Mouse (Mus musculus) bone marrow, adult 2 months (tissue): Measurements from ENCODE around the gene Txnrd2. TPM values are rescaled to one million over a fixed set of nuclear protein-coding genes. Genes with fewer than 3 reads are reported as not detected.

Experiments
- H3K27ac ChIP-seq: fragments of 200-500 bp; 2 replicates; pipeline ENCODE4 v1.5.1; 2012; ENCODE audit warnings: low read depth, mild to moderate bottlenecking, control low read depth, inconsistent platforms, low read length; ENCODE audit not compliant: control insufficient read depth, poor library complexity, insufficient read depth
- H3K4me1 ChIP-seq: fragments of 200-500 bp; 2 replicates; pipeline ENCODE4 v1.6.1; 2011; ENCODE audit warnings: low read length; ENCODE audit not compliant: control insufficient read depth, insufficient read depth
- H3K4me3 ChIP-seq: fragments of 200-500 bp; replicated peaks from 2 replicates; pipeline ENCODE3; 2011; ENCODE audit warnings: mild to moderate bottlenecking, low read depth, low read length, control low read depth; ENCODE audit not compliant: control insufficient read depth
- CTCF ChIP-seq: fragments of 200-500 bp; IDR thresholded peaks from 2 replicates; pipeline ENCODE4 v1.5.1; 2011; ENCODE audit warnings: low read length, control low read depth; ENCODE audit not compliant: control insufficient read depth, insufficient read depth
- POLR2A ChIP-seq: fragments of 200-500 bp; IDR thresholded peaks from 2 replicates; pipeline ENCODE4 v1.6.1; 2011; ENCODE audit warnings: low read depth, mild to moderate bottlenecking, control low read depth, low read length, borderline replicate concordance; ENCODE audit not compliant: control insufficient read depth
- whole genome bisulfite sequencing: fragments of 180-500 bp; shearing (Covaris S2); methylation state at CpG from one replicate; pipeline ENCODE4 v1.1.7; 2018; 5-methylcytosine and 5-hydroxymethylcytosine counted together
- polyA plus RNA-seq: library from polyadenylated mRNA; stranded (reverse); fragments of >200 nt; gene quantifications from 2 replicates; pipeline ENCODE4 v1.2.4, GENCODE M21; 2011; ENCODE audit warnings: low replicate concordance; ENCODE audit not compliant: missing spikeins, insufficient read depth, insufficient read length

Txnrd2 gene
- polyA plus RNA-seq, 1 experiment, result 66.6 TPM

- H3K4me3 ChIP-seq, result no peak overlapping the region
- H3K4me1 ChIP-seq, result peaks cover 2% of the 10 kb centered on the region; the same call in 1 of the 2 replicates
- no peak overlapping the region for H3K27ac ChIP-seq
- TF ChIP-seq POLR2A, result no peak
- no peak for TF ChIP-seq CTCF
- 88% methylated on average over 9 of the region's 9 CpGs for WGBS
Observed at GRCm38 (mm10) chr16:18400028-18400427, 26.2 kb upstream of the Txnrd2 start.

- no peak overlapping the region for H3K27ac ChIP-seq
- H3K4me1 ChIP-seq, result peaks cover 2% of the 10 kb centered on the region; the same call in 1 of the 2 replicates
- no peak for TF ChIP-seq CTCF
- 90% methylated on average over 7 of the region's 7 CpGs for WGBS
- no peak overlapping the region for H3K4me3 ChIP-seq
Observed at GRCm38 (mm10) chr16:18400472-18401216, 25.5 kb upstream of the Txnrd2 start.

- no peak overlapping the region for H3K27ac ChIP-seq
- no peak overlapping the region for H3K4me3 ChIP-seq
- TF ChIP-seq POLR2A, result no peak
- TF ChIP-seq CTCF, result no peak
- WGBS, result 92% methylated on average over 12 of the region's 12 CpGs
- H3K4me1 ChIP-seq, result peaks cover 2% of the 10 kb centered on the region; the same call in 1 of the 2 replicates
Observed at GRCm38 (mm10) chr16:18403285-18403684, 22.9 kb upstream of the Txnrd2 start.

GRCm38 (mm10) chr16:18405091-18405854 is 20.9 kb upstream of the Txnrd2 start:
- H3K4me1 ChIP-seq, result no peaks in the 10 kb centered on the region
- WGBS, result 78% methylated on average over 13 of the region's 13 CpGs
- H3K27ac ChIP-seq, result no peak overlapping the region
- TF ChIP-seq CTCF (no peak), POLR2A (no peak)
- no peak overlapping the region for H3K4me3 ChIP-seq

DNA sequence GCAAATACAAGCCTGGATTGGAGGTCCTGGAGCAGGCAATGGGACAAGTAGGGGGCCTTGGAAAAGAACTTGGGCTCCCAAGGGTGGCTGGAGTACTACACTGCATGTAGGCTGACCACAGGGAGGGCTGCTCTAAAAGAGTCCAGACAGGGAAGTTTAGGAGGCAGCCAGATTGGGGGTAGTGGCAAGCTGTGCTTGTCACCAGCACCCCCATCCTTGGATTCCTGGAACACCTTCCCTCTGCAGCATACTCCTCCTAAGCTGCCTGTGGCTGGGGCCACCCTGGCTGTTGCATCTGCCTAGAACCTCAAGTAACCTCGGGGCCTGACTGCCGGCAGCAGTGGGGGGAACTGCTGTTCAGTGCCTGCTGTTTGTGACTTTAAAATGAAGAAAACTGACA is 20.3 kb upstream of the Txnrd2 start:
- 46% methylated on average over 2 of the region's 2 CpGs for WGBS

DNA sequence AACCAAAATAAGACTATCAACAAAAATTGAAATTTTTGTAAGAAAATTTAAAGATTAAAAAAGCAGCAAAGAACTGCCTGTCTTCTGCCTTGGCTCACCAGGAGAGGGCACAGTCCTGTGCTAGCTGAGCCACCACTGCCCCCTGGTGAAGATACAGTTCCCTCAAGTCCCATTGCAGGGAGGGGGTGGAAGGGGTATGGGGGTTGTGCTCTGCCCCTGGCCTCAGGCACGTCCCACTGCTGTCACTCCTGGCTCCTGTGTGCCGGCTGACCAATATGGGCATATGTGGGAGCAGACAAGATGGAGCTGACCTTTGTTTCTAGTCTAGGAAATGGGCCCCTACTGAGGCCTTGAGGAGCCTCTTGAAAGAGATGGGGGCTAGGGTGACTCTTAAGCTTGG is 19.9 kb upstream of the Txnrd2 start:
- WGBS, result 20% methylated on average over 2 of the region's 2 CpGs
- H3K4me3 ChIP-seq, result no peak overlapping the region
- H3K4me1 ChIP-seq, result peaks cover under 1% of the 10 kb centered on the region; the same call in 1 of the 2 replicates
- no peak overlapping the region for H3K27ac ChIP-seq
- TF ChIP-seq CTCF (peak; percentile 86), POLR2A (no peak)

More for the DNA sequence above, 20.3 kb upstream of the Txnrd2 start:
- TF ChIP-seq POLR2A, result no peak
- no peak for TF ChIP-seq CTCF
- no peak overlapping the region for H3K4me3 ChIP-seq
- no peak overlapping the region for H3K27ac ChIP-seq
- no peaks in the 10 kb centered on the region for H3K4me1 ChIP-seq

DNA sequence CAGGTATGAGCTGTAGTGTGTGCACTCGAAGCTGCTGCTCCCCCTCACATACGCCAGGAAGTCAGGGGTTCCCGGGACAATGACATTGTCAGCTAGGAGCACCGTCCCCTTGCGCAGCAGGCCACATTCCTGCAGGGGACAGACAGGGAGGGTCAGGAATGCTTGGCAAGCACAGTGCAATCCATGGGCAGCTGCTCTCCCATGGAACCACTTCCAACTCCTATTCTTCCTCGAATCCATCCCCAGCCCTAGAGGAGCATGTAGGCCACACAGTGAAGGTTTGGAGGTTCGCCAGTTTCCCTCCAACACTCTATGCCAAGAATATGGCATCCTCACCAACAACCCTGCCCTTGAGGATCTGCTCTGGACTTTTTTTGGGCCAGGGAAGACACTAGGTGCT is 18.3 kb upstream of the Txnrd2 start:
- 84% methylated on average over 7 of the region's 7 CpGs for WGBS
- no peak overlapping the region for H3K4me3 ChIP-seq
- TF ChIP-seq CTCF, result no peak
- no peak for TF ChIP-seq POLR2A
- H3K27ac ChIP-seq, result no peak overlapping the region
- H3K4me1 ChIP-seq, result peaks cover 9% of the 10 kb centered on the region

GRCm38 (mm10) chr16:18409776-18410175 is 16.4 kb upstream of the Txnrd2 start:
- Histone ChIP-seq H3K4me1 (peaks cover 13% of the 10 kb centered on the region), H3K4me3 (no peak overlapping the region), H3K27ac (no peak overlapping the region)
- 87% methylated on average over 4 of the region's 4 CpGs for WGBS
- TF ChIP-seq CTCF (no peak), POLR2A (no peak)

- Histone ChIP-seq H3K27ac (no peak overlapping the region), H3K4me1 (peaks cover 13% of the 10 kb centered on the region), H3K4me3 (no peak overlapping the region)
- WGBS, result 94% methylated on average over 5 of the region's 5 CpGs
- TF ChIP-seq POLR2A (no peak), CTCF (no peak)
Observed at GRCm38 (mm10) chr16:18410418-18410817, 15.8 kb upstream of the Txnrd2 start.
